Mouse (Mus musculus) heart, embryonic 10.5 days (tissue): Measurements from ENCODE around the gene Trappc10. TPM values are rescaled to one million over a fixed set of nuclear protein-coding genes. Genes with fewer than 3 reads are reported as not detected.
A peak's percentile ranks its signal among the peaks of the same experiment; 100 is the strongest.

Experiments used
- DNase-seq: peaks from one replicate; pipeline ENCODE4 v3.0.0-alpha.2; 2017; ENCODE audit warnings: low spot score
- H3K27ac ChIP-seq: fragments of 300-500 bp; sonication (generic); 2 replicates; pipeline ENCODE4 v1.5.1; 2016; ENCODE audit warnings: mild to moderate bottlenecking
- H3K27me3 ChIP-seq: fragments of 300-500 bp; sonication (generic); 2 replicates; pipeline ENCODE4 v1.6.1; 2016; ENCODE audit warnings: mild to moderate bottlenecking; ENCODE audit not compliant: poor library complexity, insufficient read depth, severe bottlenecking
- H3K36me3 ChIP-seq: fragments of 300-500 bp; sonication (generic); 2 replicates; pipeline ENCODE4 v1.6.1; 2016; ENCODE audit warnings: mild to moderate bottlenecking, moderate library complexity
- H3K4me1 ChIP-seq: fragments of 300-500 bp; sonication (generic); 2 replicates; pipeline ENCODE4 v1.6.1; 2016; ENCODE audit warnings: mild to moderate bottlenecking
- H3K4me3 ChIP-seq: fragments of 300-500 bp; sonication (generic); 2 replicates; pipeline ENCODE4 v1.5.1; 2016; ENCODE audit warnings: mild to moderate bottlenecking, moderate library complexity
- H3K9me3 ChIP-seq: fragments of 300-500 bp; sonication (generic); 2 replicates; pipeline ENCODE4 v1.6.1; 2016; ENCODE audit warnings: mild to moderate bottlenecking, moderate library complexity
- WGBS: fragments of 180-500 bp; shearing (Covaris S2); methylation state at CpG from one replicate; pipeline ENCODE4 v1.1.7; 2016; 5-methylcytosine and 5-hydroxymethylcytosine counted together
- polyA plus RNA-seq: library from polyadenylated mRNA; unstranded; fragments of >200 nt; fragmentation: Nextera tagmentation; extraction: Ambion mirVana; gene quantifications from 2 replicates; pipeline ENCODE4 v1.2.1, GENCODE M21; 2016

The Trappc10 gene
- polyA plus RNA-seq, 1 experiment from 2014 or later = 13.5 TPM

GRCm38 (mm10) chr10:78182321-78182720 is 62.1 kb downstream of the Trappc10 start:
- no peak overlapping the region for H3K4me3 ChIP-seq
- H3K36me3 ChIP-seq = peaks cover 60% of the 10 kb centered on the region
- no peaks in the 10 kb centered on the region for H3K9me3 ChIP-seq
- peaks cover 15% of the 10 kb centered on the region for H3K4me1 ChIP-seq
- WGBS = 95% methylated on average over 17 of the region's 17 CpGs
- DNase-seq = no peak
- H3K27ac ChIP-seq = no peak overlapping the region
- H3K27me3 ChIP-seq = no peaks in the 10 kb centered on the region

DNA sequence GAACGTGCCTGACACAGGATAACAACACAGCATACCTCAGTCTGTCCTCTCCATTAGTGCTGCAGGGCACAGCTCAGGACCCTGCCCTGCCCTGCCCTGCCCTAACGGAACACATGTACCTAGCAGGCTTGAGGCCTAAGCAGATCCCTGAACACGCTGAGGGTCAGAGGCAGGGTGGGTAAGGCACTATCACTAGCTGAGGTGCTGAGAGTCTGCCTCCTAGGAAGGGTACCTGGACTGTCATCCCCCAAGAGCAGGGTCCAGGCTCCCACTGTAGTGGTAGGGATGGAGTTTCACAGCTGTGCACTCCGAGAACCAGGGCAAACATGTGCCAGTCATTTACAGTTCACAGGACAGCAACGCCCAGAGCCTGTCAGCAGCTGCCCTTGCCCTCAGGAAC is 70.0 kb downstream of the Trappc10 start:
- 92% methylated on average over 5 of the region's 5 CpGs for WGBS
- H3K4me3 ChIP-seq = no peak overlapping the region

DNA sequence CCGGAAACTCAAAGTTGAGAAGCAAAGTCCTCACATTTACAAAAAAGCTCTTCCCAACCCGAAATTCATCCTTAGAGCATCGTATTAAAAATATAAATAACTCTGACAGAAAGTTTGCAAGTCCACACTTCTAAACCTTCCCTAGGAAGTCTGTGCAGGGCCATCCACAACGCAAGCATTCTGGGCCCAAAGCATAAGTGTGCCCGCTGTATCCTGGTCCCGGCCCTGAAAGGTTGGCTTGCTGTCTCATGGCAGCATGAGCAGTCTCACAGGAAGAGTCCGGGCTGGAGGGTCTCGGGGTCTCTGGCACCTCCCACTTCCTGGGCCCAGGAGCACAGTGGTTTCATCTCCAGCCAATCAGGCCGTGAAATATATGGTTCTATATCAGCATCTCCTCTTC is 72.9 kb downstream of the Trappc10 start:
- Histone ChIP-seq H3K4me3 (no peak overlapping the region), H3K27me3 (no peaks in the 10 kb centered on the region), H3K36me3 (peaks cover 73% of the 10 kb centered on the region), H3K9me3 (no peaks in the 10 kb centered on the region), H3K4me1 (peaks cover 24% of the 10 kb centered on the region), H3K27ac (no peak overlapping the region)
- no peak for DNase-seq
- 90% methylated on average over 9 of the region's 9 CpGs for WGBS

More for the DNA sequence above, 70.0 kb downstream of the Trappc10 start:
- peaks cover 11% of the 10 kb centered on the region for H3K4me1 ChIP-seq
- no peaks in the 10 kb centered on the region for H3K9me3 ChIP-seq
- no peaks in the 10 kb centered on the region for H3K27me3 ChIP-seq
- no peak overlapping the region for H3K27ac ChIP-seq
- peaks cover 90% of the 10 kb centered on the region for H3K36me3 ChIP-seq
- DNase-seq = no peak

- peaks cover 73% of the 10 kb centered on the region for H3K36me3 ChIP-seq
- no peak overlapping the region for H3K27ac ChIP-seq
- H3K27me3 ChIP-seq = no peaks in the 10 kb centered on the region
- H3K9me3 ChIP-seq = no peaks in the 10 kb centered on the region
- H3K4me3 ChIP-seq = no peak overlapping the region
- peaks cover 24% of the 10 kb centered on the region for H3K4me1 ChIP-seq
- WGBS = 88% methylated on average over 7 of the region's 7 CpGs
- DNase-seq = no peak
These were observed 73.4 kb downstream of the Trappc10 start for GRCm38 (mm10) chr10:78171057-78171456.

DNA sequence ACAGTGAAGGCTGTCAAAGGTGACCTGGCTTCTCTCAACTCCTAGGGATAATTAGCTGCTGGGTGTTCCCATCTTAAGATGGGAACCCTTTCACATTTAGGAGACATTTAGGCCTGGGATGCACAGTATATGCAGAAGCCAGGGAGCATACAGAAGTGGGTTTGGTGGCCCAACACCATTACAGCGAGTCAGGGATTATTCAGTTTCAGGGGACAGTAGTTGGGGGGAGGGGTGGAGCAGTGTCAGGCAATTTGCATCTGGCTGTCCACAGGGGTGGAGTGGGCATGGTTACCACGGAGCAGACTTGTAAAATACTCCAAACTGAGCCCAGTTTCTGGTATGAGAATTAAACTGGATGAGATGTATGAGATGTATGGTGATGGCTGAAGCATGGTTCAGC is 74.0 kb downstream of the Trappc10 start:
- Histone ChIP-seq H3K9me3 (no peaks in the 10 kb centered on the region), H3K4me3 (peak overlapping the region; percentile 94; the same call in 1 of the 2 replicates), H3K4me1 (peaks cover 24% of the 10 kb centered on the region), H3K27ac (peak overlapping the region; percentile 95), H3K36me3 (peaks cover 73% of the 10 kb centered on the region), H3K27me3 (no peaks in the 10 kb centered on the region)
- no peak for DNase-seq
- WGBS = 50% methylated on average over 2 of the region's 2 CpGs

GRCm38 (mm10) chr10:78169281-78170042 is 75.0 kb downstream of the Trappc10 start, which contains the start of gene D10Jhu81e:
Gene D10Jhu81e (minus strand): TSS chr10:78169782.
- peaks cover 73% of the 10 kb centered on the region for H3K36me3 ChIP-seq
- no peaks in the 10 kb centered on the region for H3K27me3 ChIP-seq
- H3K9me3 ChIP-seq = no peaks in the 10 kb centered on the region
- H3K4me3 ChIP-seq = peak within 1 kb of the TSS; percentile 94
- H3K27ac ChIP-seq = peak within 1 kb of the TSS; percentile 95
- H3K4me1 ChIP-seq = peaks cover 24% of the 10 kb centered on the region
- 2% methylated on average over 50 of the region's 50 CpGs for WGBS
- DNase-seq = peak; percentile 100

GRCm38 (mm10) chr10:78168792-78169191 is 75.6 kb downstream of the Trappc10 start:
- H3K9me3 ChIP-seq = no peaks in the 10 kb centered on the region
- peak overlapping the region; percentile 94 for H3K4me3 ChIP-seq
- 81% methylated on average over 11 of the region's 11 CpGs for WGBS
- H3K4me1 ChIP-seq = peaks cover 24% of the 10 kb centered on the region
- DNase-seq = no peak
- peaks cover 73% of the 10 kb centered on the region for H3K36me3 ChIP-seq
- no peaks in the 10 kb centered on the region for H3K27me3 ChIP-seq
- peak overlapping the region; percentile 95 for H3K27ac ChIP-seq

DNA sequence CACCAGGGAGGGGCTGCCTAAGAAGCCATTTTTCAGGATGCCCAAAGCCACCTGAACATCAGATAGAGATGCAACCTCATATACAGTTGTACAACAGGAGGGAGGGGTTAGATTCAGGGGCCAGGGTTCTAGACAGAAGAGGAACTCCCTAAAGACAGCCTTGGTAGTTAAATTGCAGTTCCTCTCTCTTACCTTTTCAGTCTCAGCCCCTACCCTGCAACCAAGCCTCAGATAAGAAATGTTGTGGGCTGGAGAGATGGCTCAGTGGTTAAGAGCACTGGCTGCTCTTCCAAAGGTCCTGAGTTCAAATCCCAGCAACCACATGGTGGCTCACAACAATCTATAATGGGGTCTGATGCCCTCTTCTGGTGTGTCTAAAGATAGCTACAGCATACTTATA is 76.7 kb downstream of the Trappc10 start:
- H3K27ac ChIP-seq = no peak overlapping the region
- peaks cover 73% of the 10 kb centered on the region for H3K36me3 ChIP-seq
- no peak for DNase-seq

GRCm38 (mm10) chr10:78167333-78167732 is 77.1 kb downstream of the Trappc10 start:
- Histone ChIP-seq H3K4me3 (no peak overlapping the region), H3K4me1 (peaks cover 24% of the 10 kb centered on the region), H3K9me3 (no peaks in the 10 kb centered on the region), H3K36me3 (peaks cover 73% of the 10 kb centered on the region), H3K27me3 (no peaks in the 10 kb centered on the region), H3K27ac (no peak overlapping the region)
- no peak for DNase-seq
- WGBS = 92% methylated on average over 7 of the region's 7 CpGs

More for the DNA sequence above, 76.7 kb downstream of the Trappc10 start:
- Histone ChIP-seq H3K4me3 (no peak overlapping the region), H3K9me3 (no peaks in the 10 kb centered on the region), H3K27me3 (no peaks in the 10 kb centered on the region), H3K4me1 (peaks cover 24% of the 10 kb centered on the region)

GRCm38 (mm10) chr10:78165256-78166005 is 79.0 kb downstream of the Trappc10 start:
- 91% methylated on average over 21 of the region's 21 CpGs for WGBS
- H3K9me3 ChIP-seq = no peaks in the 10 kb centered on the region
- H3K36me3 ChIP-seq = peaks cover 71% of the 10 kb centered on the region
- peaks cover 23% of the 10 kb centered on the region for H3K4me1 ChIP-seq
- no peaks in the 10 kb centered on the region for H3K27me3 ChIP-seq
- no peak for DNase-seq
- no peak overlapping the region for H3K27ac ChIP-seq
- no peak overlapping the region for H3K4me3 ChIP-seq

DNA sequence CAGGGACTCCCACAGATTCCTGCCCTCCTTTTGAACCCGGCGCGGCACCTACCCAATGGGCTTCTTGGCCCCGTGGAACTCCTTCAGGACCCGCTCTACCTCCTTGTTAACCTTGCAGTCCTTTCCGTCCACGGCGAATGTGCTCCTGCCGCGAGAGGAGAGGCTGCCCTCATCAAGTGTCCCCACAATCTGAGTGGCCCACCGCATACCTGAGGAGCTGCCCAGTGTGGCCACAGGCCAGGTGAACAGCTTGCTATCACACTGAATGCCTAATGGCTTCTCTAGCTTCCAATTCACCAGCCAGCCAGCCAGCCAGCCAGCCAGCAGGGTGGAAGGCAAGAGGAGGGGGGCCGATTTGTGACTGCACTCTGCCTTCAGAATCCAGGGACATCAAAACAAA is 79.7 kb downstream of the Trappc10 start:
- Histone ChIP-seq H3K4me1 (peaks cover 19% of the 10 kb centered on the region), H3K9me3 (no peaks in the 10 kb centered on the region), H3K36me3 (peaks cover 71% of the 10 kb centered on the region), H3K4me3 (no peak overlapping the region), H3K27ac (no peak overlapping the region), H3K27me3 (no peaks in the 10 kb centered on the region)
- no peak for DNase-seq
- WGBS = 87% methylated on average over 12 of the region's 12 CpGs

DNA sequence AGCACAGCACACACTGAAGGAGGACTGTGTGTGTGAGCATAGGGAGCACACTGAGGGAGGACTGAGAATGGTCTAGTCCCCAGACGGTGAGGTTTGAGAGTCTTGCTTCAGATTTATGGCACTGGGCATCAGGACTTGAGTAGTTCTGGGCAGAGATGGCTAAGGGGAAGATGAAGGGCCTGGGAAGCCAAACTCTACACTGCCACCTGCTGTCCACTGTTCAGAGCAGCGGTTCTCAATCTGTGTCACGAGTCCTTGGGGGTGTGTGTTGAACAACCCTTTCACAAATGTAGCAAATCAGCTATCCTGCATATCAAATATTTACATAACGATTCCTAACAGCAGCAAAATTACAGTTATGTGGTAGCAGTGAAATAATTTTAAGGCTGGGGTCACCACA is 80.5 kb downstream of the Trappc10 start:
- Histone ChIP-seq H3K27ac (no peak overlapping the region), H3K36me3 (peaks cover 71% of the 10 kb centered on the region), H3K4me1 (peaks cover 17% of the 10 kb centered on the region), H3K4me3 (no peak overlapping the region), H3K9me3 (no peaks in the 10 kb centered on the region), H3K27me3 (no peaks in the 10 kb centered on the region)
- 37% methylated on average over 4 of the region's 4 CpGs for WGBS
- no peak for DNase-seq

- Histone ChIP-seq H3K4me1 (peaks cover 10% of the 10 kb centered on the region), H3K9me3 (no peaks in the 10 kb centered on the region), H3K27ac (no peak overlapping the region), H3K27me3 (no peaks in the 10 kb centered on the region), H3K4me3 (no peak overlapping the region), H3K36me3 (peaks cover 71% of the 10 kb centered on the region)
- 88% methylated on average over 9 of the region's 9 CpGs for WGBS
- DNase-seq = no peak
These were observed 81.2 kb downstream of the Trappc10 start for GRCm38 (mm10) chr10:78163241-78163640.
